ENCODE assay signal across 31 mouse cellular contexts in genomic region chr4:43512653-43513052, GRCm38 (mm10). TPM values are rescaled to one million over a fixed set of nuclear protein-coding genes. Genes with fewer than 3 reads are reported as not detected.
A peak's percentile ranks its signal among the peaks of the same experiment; 100 is the strongest.
DNase-seq lines count a peak whose midpoint lies in the region; ATAC-seq and TF ChIP-seq lines count a peak whose summit lies in the region.
"Had no signal": no experiment of that assay in that cellular context is flagged by ENCODE, and none has a peak within 500 bp of the region (broad histone marks: within the 10 kb centered on the region; RNA-seq: fewer than 3 reads in every experiment).

No protein-coding gene starts in this region.

- H3K27ac ChIP-seq in gastrocnemius, adult 2 months: peak overlapping the region; percentile 7; the same call in 1 of the 2 replicates
- H3K27ac ChIP-seq in stomach, postnatal 0 days (replicated peaks): peak overlapping the region; percentile 56
- H3K27ac ChIP-seq: embryonic facial prominence, embryonic 13.5 days; embryonic facial prominence, embryonic 15.5 days; forebrain, embryonic 10.5 days; forebrain, embryonic 12.5 days had no signal

- H3K4me2 ChIP-seq in stomach, postnatal 0 days (replicated peaks; ENCODE audit: low read depth): no peak overlapping the region
- H3K4me2 ChIP-seq: embryonic facial prominence, embryonic 13.5 days; embryonic facial prominence, embryonic 15.5 days; forebrain, embryonic 12.5 days had no signal

- TF ChIP-seq EP300 in stomach, postnatal 0 days (optimal IDR thresholded peaks at IDR 0.05): no peak

- WGBS in stomach, postnatal 0 days: 52% methylated on average over 7 of the region's 7 CpGs

- H3K27me3 ChIP-seq in stomach, postnatal 0 days (ENCODE audit: control insufficient read depth, insufficient read depth, low read length): no peaks in the 10 kb centered on the region
- H3K27me3 ChIP-seq: embryonic facial prominence, embryonic 15.5 days had no signal

- H3K9me3 ChIP-seq in stomach, postnatal 0 days (ENCODE audit: control insufficient read depth, low read length): no peaks in the 10 kb centered on the region
- H3K9me3 ChIP-seq: embryonic facial prominence, embryonic 13.5 days; embryonic facial prominence, embryonic 15.5 days; forebrain, embryonic 10.5 days; forebrain, embryonic 12.5 days had no signal

- H3K9ac ChIP-seq in stomach, postnatal 0 days (ENCODE audit: low read length): no peak overlapping the region
- H3K9ac ChIP-seq: embryonic facial prominence, embryonic 13.5 days; embryonic facial prominence, embryonic 15.5 days; forebrain, embryonic 12.5 days had no signal

- H3K36me3 ChIP-seq in stomach, postnatal 0 days (ENCODE audit: control insufficient read depth, insufficient read depth, low read length): peaks cover 9% of the 10 kb centered on the region; the same call in 1 of the 2 replicates
- H3K36me3 ChIP-seq: forebrain, embryonic 10.5 days; forebrain, embryonic 12.5 days had no signal

- no peak for ATAC-seq in stomach, postnatal 0 days (ENCODE audit: low FRiP score, low TSS enrichment)
- ATAC-seq in granulocyte monocyte progenitor cell, adult 5-6 weeks (replicated peaks; ENCODE audit: poor library complexity, severe bottlenecking): no peak
- ATAC-seq: CD4-positive, CD25-positive, alpha-beta regulatory T cell, adult 4 months; forebrain, embryonic 14.5 days had no signal

- no peak for TF ChIP-seq CTCF in gastrocnemius, adult 2 months (IDR thresholded peaks at IDR 0.05)
- TF ChIP-seq CTCF in stomach, postnatal 0 days (IDR thresholded peaks at IDR 0.05; ENCODE audit: low read depth): no peak

- intact Hi-C loops in gastrocnemius, adult 2 months (cut with DNase I): no loop called here
- intact Hi-C loops in heart, postnatal 14 days (cut with DNase I): no loop called here

- no peak for DNase-seq in gastrocnemius, adult 2 months
- no peak for DNase-seq in gastrocnemius, adult 18-20 months (ENCODE audit: low spot score)
- peak; percentile 5 for DNase-seq in heart, postnatal 4 days
- DNase-seq in heart, postnatal 14 days: no peak
- peak; percentile 22 for DNase-seq in urinary bladder, adult 2 months (ENCODE audit: low spot score)
- DNase-seq in urinary bladder, postnatal 36 days (ENCODE audit: low spot score in 2 of 2): no peak
- no peak for DNase-seq in stomach, postnatal 0 days (ENCODE audit: low spot score)
- DNase-seq: adrenal gland, adult 2 months; adrenal gland, postnatal 10 days; adrenal gland, postnatal 25 days; B cell, adult 2 months; cerebellum, adult 11 months; cerebellum, adult 18-20 months; cerebellum, adult 8-10 months; cerebellum, adult 9-11 months; cerebellum, postnatal 14 days; cerebellum, postnatal 36 days; embryo, embryonic 11 days had no signal

- H3K4me3 ChIP-seq in gastrocnemius, adult 2 months: no peak overlapping the region
- no peak overlapping the region for H3K4me3 ChIP-seq in stomach, postnatal 0 days (ENCODE audit: low read depth, low read length)
- H3K4me3 ChIP-seq: embryonic facial prominence, embryonic 13.5 days; embryonic facial prominence, embryonic 15.5 days; erythroblast, embryonic 14.5 days; forebrain, embryonic 10.5 days; forebrain, embryonic 12.5 days had no signal

- H3K4me1 ChIP-seq in stomach, postnatal 0 days (replicated peaks; ENCODE audit: control insufficient read depth, insufficient read depth): peaks cover 7% of the 10 kb centered on the region; the same call in 1 of the 2 replicates

RNA-seq across cellular contexts. Expression of gene Car9, which starts 5.9 kb away (rescaled TPM):
- 1 to 10 TPM; 3.7 to 4.8 TPM for total RNA-seq in gastrocnemius, adult 2 months (2021)
- total RNA-seq in gastrocnemius, adult 18-20 months (2021): 1 to 10 TPM; 1.4 to 2.6 TPM
- total RNA-seq in heart, postnatal 4 days (2021): under 1 TPM; 0.74 to 0.97 TPM
- total RNA-seq in heart, postnatal 14 days (2021): under 1 TPM; 0.17 TPM
- polyA plus RNA-seq in urinary bladder, adult 2 months (2012; rRNA removed): 1.3 and 1.9 TPM in 2 replicates
- 2.6 and 3.1 TPM in 2 replicates for polyA plus RNA-seq in stomach, postnatal 0 days (2015; fragmentation: Nextera tagmentation; extraction: Ambion mirVana)
- 11.6 and 16.9 TPM in 2 replicates for total RNA-seq in granulocyte monocyte progenitor cell, adult 5-6 weeks (2014; fragmentation: Nextera tagmentation)
- 4.1 and 7.6 TPM in 2 replicates for total RNA-seq in granulocyte monocyte progenitor cell, adult 5-6 weeks (2017)
- total RNA-seq: CH12.LX had no signal
- polyA plus RNA-seq: erythroblast, embryonic 14.5 days; forebrain, embryonic 14.5 days had no signal

RNA-seq across cellular contexts. Expression of gene Tpm2, which starts 10.9 kb away (rescaled TPM):
- over 10,000 TPM in 1 of 2 experiments, 1,000 to 10,000 TPM in 1; 4,293 to 10,756 TPM for total RNA-seq in gastrocnemius, adult 2 months (2021)
- 1,000 to 10,000 TPM; 6,886 to 8,782 TPM for total RNA-seq in gastrocnemius, adult 18-20 months (2021)
- 100 to 1,000 TPM; 104 to 136 TPM for total RNA-seq in heart, postnatal 4 days (2021)
- 10 to 100 TPM; 34.2 to 38.5 TPM for total RNA-seq in heart, postnatal 14 days (2021)
- polyA plus RNA-seq in urinary bladder, adult 2 months (2012; rRNA removed): 3,808 and 5,340 TPM in 2 replicates
- polyA plus RNA-seq in stomach, postnatal 0 days (2015; fragmentation: Nextera tagmentation; extraction: Ambion mirVana): 2,018 and 2,237 TPM in 2 replicates
- total RNA-seq in granulocyte monocyte progenitor cell, adult 5-6 weeks (2014; fragmentation: Nextera tagmentation): 1.6 and 3.8 TPM in 2 replicates
- 2.5 and 5.2 TPM in 2 replicates for total RNA-seq in granulocyte monocyte progenitor cell, adult 5-6 weeks (2017)
- polyA plus RNA-seq: CD4-positive, CD25-positive, alpha-beta regulatory T cell, adult 4 months; erythroblast, embryonic 14.5 days had no signal

RNA-seq across cellular contexts. Expression of gene Arhgef39, which starts 13.2 kb away (rescaled TPM):
- total RNA-seq in gastrocnemius, adult 2 months (2021): not detected
- total RNA-seq in gastrocnemius, adult 18-20 months (2021): not detected
- total RNA-seq in heart, postnatal 4 days (2021): 10 to 100 TPM; 14.0 to 15.7 TPM
- 1 to 10 TPM; 1.6 to 2.8 TPM for total RNA-seq in heart, postnatal 14 days (2021)
- 14.7 and 26.0 TPM in 2 replicates for polyA plus RNA-seq in urinary bladder, adult 2 months (2012; rRNA removed)
- polyA plus RNA-seq in stomach, postnatal 0 days (2015; fragmentation: Nextera tagmentation; extraction: Ambion mirVana): 10.7 and 11.8 TPM in 2 replicates
- total RNA-seq in granulocyte monocyte progenitor cell, adult 5-6 weeks (2014; fragmentation: Nextera tagmentation): 52.0 and 55.5 TPM in 2 replicates
- total RNA-seq in granulocyte monocyte progenitor cell, adult 5-6 weeks (2017): 63.7 and 81.2 TPM in 2 replicates

RNA-seq across cellular contexts. Expression of gene Ccdc107, which starts 20.0 kb away (rescaled TPM):
- 10 to 100 TPM; 26.3 to 27.8 TPM for total RNA-seq in gastrocnemius, adult 2 months (2021)
- total RNA-seq in gastrocnemius, adult 18-20 months (2021): 10 to 100 TPM; 21.9 to 26.8 TPM
- 10 to 100 TPM; 33.3 to 36.9 TPM for total RNA-seq in heart, postnatal 4 days (2021)
- total RNA-seq in heart, postnatal 14 days (2021): 10 to 100 TPM; 25.9 to 27.1 TPM
- 272 and 290 TPM in 2 replicates for polyA plus RNA-seq in urinary bladder, adult 2 months (2012; rRNA removed)
- 118 and 120 TPM in 2 replicates for polyA plus RNA-seq in stomach, postnatal 0 days (2015; fragmentation: Nextera tagmentation; extraction: Ambion mirVana)
- 28.2 and 44.7 TPM in 2 replicates for total RNA-seq in granulocyte monocyte progenitor cell, adult 5-6 weeks (2014; fragmentation: Nextera tagmentation)
- 48.0 and 56.1 TPM in 2 replicates for total RNA-seq in granulocyte monocyte progenitor cell, adult 5-6 weeks (2017)

RNA-seq across cellular contexts. Expression of gene Sit1, which starts 29.1 kb away (rescaled TPM):
- not detected for total RNA-seq in gastrocnemius, adult 2 months (2021)
- total RNA-seq in gastrocnemius, adult 18-20 months (2021): not detected
- total RNA-seq in heart, postnatal 4 days (2021): not detected
- total RNA-seq in heart, postnatal 14 days (2021): 1 to 10 TPM in 1 of 2 experiments, not detected in 1; 1.4 TPM
- 0.22 and 0.41 TPM in 2 replicates for polyA plus RNA-seq in urinary bladder, adult 2 months (2012; rRNA removed)
- polyA plus RNA-seq in stomach, postnatal 0 days (2015; fragmentation: Nextera tagmentation; extraction: Ambion mirVana): not detected in 2 replicates
- not detected in 2 replicates for total RNA-seq in granulocyte monocyte progenitor cell, adult 5-6 weeks (2014; fragmentation: Nextera tagmentation)
- total RNA-seq in granulocyte monocyte progenitor cell, adult 5-6 weeks (2017): not detected in 2 replicates
- total RNA-seq: adrenal gland, adult 2 months; adrenal gland, postnatal 4 days; common myeloid progenitor, adult 5-6 weeks had no signal
- polyA plus RNA-seq: brain, embryonic 14.5 days; embryonic facial prominence, embryonic 11.5 days; embryonic facial prominence, embryonic 13.5 days; embryonic facial prominence, embryonic 15.5 days; erythroblast, embryonic 14.5 days; forebrain, embryonic 10.5 days; forebrain, embryonic 12.5 days; forebrain, embryonic 14.5 days had no signal

Comparison
In these comparisons a context has a peak if more than half of its experiments do, and no peak if none do; other contexts are left out.
1. DNase-seq: peak in heart, postnatal 4 days (single experiment) and urinary bladder, adult 2 months (single experiment); none in gastrocnemius, adult 2 months (single experiment), gastrocnemius, adult 18-20 months (single experiment), heart, postnatal 14 days (0 of 2), urinary bladder, postnatal 36 days (0 of 2) and stomach, postnatal 0 days (single experiment).
2. RNA of gene Tpm2, which starts 10.9 kb away (total RNA-seq): 4,293 to 10,756 TPM in gastrocnemius, adult 2 months and 6,886 to 8,782 TPM in gastrocnemius, adult 18-20 months; 104 to 136 TPM in heart, postnatal 4 days, 34.2 to 38.5 TPM in heart, postnatal 14 days and 1.6 to 5.2 TPM in granulocyte monocyte progenitor cell, adult 5-6 weeks; every median in the first group is over 10 times any median in the second.